Mouse (Mus musculus): ENCODE data around the gene Emc7. TPM values are rescaled to one million over a fixed set of nuclear protein-coding genes. Genes with fewer than 3 reads are reported as not detected.

Gene Emc7
- polyA plus RNA-seq (2012; ENCODE audit: low replicate concordance): 0.33 and 1.9 TPM in 2 replicates

GRCm38 (mm10) chr2:112454862-112455564 lies at the start of gene Emc7:
Gene Emc7, plus strand, starts transcription at chr2:112454997.

GRCm38 (mm10) chr2:112480669-112481068 lies 25.9 kb downstream of the Emc7 start, which contains the start of gene Chrm5:
Gene Chrm5, minus strand, starts transcription at chr2:112480769.

GRCm38 (mm10) chr2:112492856-112493538 lies 38.2 kb downstream of the Emc7 start, which contains the start of gene Aven:
Gene Aven, plus strand, starts transcription at chr2:112492964.

Other genes with a start within 250 kb of the Emc7 start
- 32.0 and 38.3 TPM in 2 replicates for gene Lpcat4, start 215.5 kb upstream of the Emc7 start, polyA plus RNA-seq (2012; ENCODE audit: low replicate concordance)
- gene Nutm1, start 195.7 kb upstream of the Emc7 start, polyA plus RNA-seq (2012; ENCODE audit: low replicate concordance): not detected in 2 replicates
- 71.1 and 91.1 TPM in 2 replicates for gene Nop10, start 193.1 kb upstream of the Emc7 start, polyA plus RNA-seq (2012; ENCODE audit: low replicate concordance)
- 7.6 and 8.0 TPM in 2 replicates for gene Slc12a6, start 189.2 kb upstream of the Emc7 start, polyA plus RNA-seq (2012; ENCODE audit: low replicate concordance)
- not detected in 2 replicates for gene Gm21985, start 188.7 kb upstream of the Emc7 start, polyA plus RNA-seq (2012; ENCODE audit: low replicate concordance)
- gene Emc4, start 87.0 kb upstream of the Emc7 start, polyA plus RNA-seq (2012; ENCODE audit: low replicate concordance): 17.6 and 36.6 TPM in 2 replicates
- gene Katnbl1, start 75.8 kb upstream of the Emc7 start, polyA plus RNA-seq (2012; ENCODE audit: low replicate concordance): 1.7 and 2.7 TPM in 2 replicates
- gene Chrm5, start 25.8 kb downstream of the Emc7 start, polyA plus RNA-seq (2012; ENCODE audit: low replicate concordance): not detected in 2 replicates
- 5.0 and 7.2 TPM in 2 replicates for gene Aven, start 38.0 kb downstream of the Emc7 start, polyA plus RNA-seq (2012; ENCODE audit: low replicate concordance)

All from leukemia stem cell, adult 10-12 weeks (primary cell).